Mouse (Mus musculus) limb, embryonic 11.5 days (tissue): ENCODE results near the gene Asic2. TPM values are rescaled to one million over a fixed set of nuclear protein-coding genes. Genes with fewer than 3 reads are reported as not detected.
A peak's percentile ranks its signal among the peaks of the same experiment; 100 is the strongest.

Source experiments
- ATAC-seq: fragments of 200-750 bp; cut with Nextera tagmentation; 2 replicates; pipeline ENCODE4 v1.8.0; 2017; ENCODE audit warnings: low read depth; ENCODE audit not compliant: insufficient number of reproducible peaks, low FRiP score, low TSS enrichment
- DNase-seq: peaks from one replicate; pipeline ENCODE4 v3.0.0-alpha.2; 2015; ENCODE audit warnings: low spot score
- H3K27ac ChIP-seq: fragments of 300-500 bp; sonication (generic); replicated peaks from 2 replicates; pipeline ENCODE4 v1.5.1; 2014; ENCODE audit warnings: low read depth, mild to moderate bottlenecking, low read length
- H3K27me3 ChIP-seq: fragments of 300-500 bp; sonication (generic); 2 replicates; pipeline ENCODE4 v1.6.1; 2014; ENCODE audit warnings: mild to moderate bottlenecking, low read length, mixed read lengths; ENCODE audit not compliant: control insufficient read depth, insufficient read depth
- H3K36me3 ChIP-seq: fragments of 300-500 bp; sonication (generic); 2 replicates; pipeline ENCODE4 v1.6.1; 2014; ENCODE audit warnings: mild to moderate bottlenecking, low read length, moderate library complexity, mixed read lengths; ENCODE audit not compliant: control insufficient read depth, insufficient read depth
- H3K4me1 ChIP-seq: fragments of 300-500 bp; sonication (generic); 2 replicates; pipeline ENCODE4 v1.6.1; 2014; ENCODE audit warnings: low read length, mixed read lengths; ENCODE audit not compliant: control insufficient read depth, insufficient read depth
- H3K4me2 ChIP-seq: fragments of 300-500 bp; sonication (generic); 2 replicates; pipeline ENCODE4 v1.6.1; 2014; ENCODE audit warnings: low read depth, mild to moderate bottlenecking, moderate library complexity; ENCODE audit not compliant: severe bottlenecking
- H3K4me3 ChIP-seq: fragments of 300-500 bp; sonication (generic); 2 replicates; pipeline ENCODE4 v1.5.1; 2014; ENCODE audit warnings: low read depth, low read length
- H3K9ac ChIP-seq: fragments of 300-500 bp; sonication (generic); 2 replicates; pipeline ENCODE4 v1.6.1; 2014; ENCODE audit warnings: mild to moderate bottlenecking, low read length
- H3K9me3 ChIP-seq: fragments of 300-500 bp; sonication (generic); 2 replicates; pipeline ENCODE4 v1.6.1; 2016; ENCODE audit warnings: low read length; ENCODE audit not compliant: control insufficient read depth
- WGBS: fragments of 180-500 bp; shearing (Covaris S2); extraction: QIAGEN DNeasy Blood & Tissue Kit; methylation state at CpG from one replicate; pipeline ENCODE4 v1.1.7; 2014; 5-methylcytosine and 5-hydroxymethylcytosine counted together
- polyA plus RNA-seq: library from polyadenylated mRNA; unstranded; fragments of >200 nt; fragmentation: Nextera tagmentation; extraction: Ambion mirVana; gene quantifications from 2 replicates; pipeline ENCODE4 v1.2.1, GENCODE M21; 2014

The Asic2 gene
- polyA plus RNA-seq, 1 experiment from 2014 or later: 0.27 TPM

DNA sequence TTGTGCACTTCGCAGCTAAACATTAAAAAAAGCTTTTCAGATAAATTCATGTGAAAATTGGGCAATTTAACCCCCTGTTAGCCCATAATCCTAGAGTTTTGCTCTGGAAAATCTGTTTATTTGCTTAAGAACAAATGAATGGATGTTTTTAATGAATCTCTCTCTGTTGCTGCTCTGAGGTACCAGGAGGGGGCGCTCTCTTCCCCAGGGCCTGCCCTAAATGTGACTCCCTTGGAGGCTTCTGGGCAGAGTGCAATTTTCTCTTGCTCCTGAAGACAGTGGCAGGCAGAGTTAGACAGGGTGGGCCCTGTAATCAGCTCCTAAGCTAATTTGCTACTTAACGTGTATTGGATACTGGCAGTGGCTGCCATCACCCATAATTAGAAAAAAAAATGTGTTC is 3.8 kb upstream of the Asic2 start:
- Histone ChIP-seq H3K9ac (no peak overlapping the region), H3K4me3 (no peak overlapping the region), H3K27me3 (peaks cover 21% of the 10 kb centered on the region), H3K27ac (no peak overlapping the region), H3K4me1 (0 out of 2 replicates have a peak, but pooled peaks cover 5% of the 10 kb centered on the region), H3K36me3 (no peaks in the 10 kb centered on the region), H3K4me2 (no peak overlapping the region), H3K9me3 (no peaks in the 10 kb centered on the region)
- 52% methylated on average over 3 of the region's 3 CpGs for WGBS
- DNase-seq (no peak), ATAC-seq (no peak)

GRCm38 (mm10) chr11:81966626-81967289 is 1.5 kb downstream of the Asic2 start:
- WGBS: 10% methylated on average over 15 of the region's 15 CpGs
- Histone ChIP-seq H3K4me1 (0 out of 2 replicates have a peak, but pooled peaks cover 5% of the 10 kb centered on the region), H3K9me3 (no peaks in the 10 kb centered on the region), H3K27me3 (peaks cover 23% of the 10 kb centered on the region), H3K4me3 (no peak overlapping the region), H3K27ac (no peak overlapping the region), H3K36me3 (no peaks in the 10 kb centered on the region), H3K9ac (no peak overlapping the region), H3K4me2 (no peak overlapping the region)
- ATAC-seq (no peak), DNase-seq (peak; percentile 82)

GRCm38 (mm10) chr11:81965653-81966625 is 2.3 kb downstream of the Asic2 start:
- no peak for DNase-seq
- no peak overlapping the region for H3K9ac ChIP-seq
- ATAC-seq: no peak
- peaks cover 23% of the 10 kb centered on the region for H3K27me3 ChIP-seq
- no peaks in the 10 kb centered on the region for H3K9me3 ChIP-seq
- 68% methylated on average over 11 of the region's 11 CpGs for WGBS
- no peak overlapping the region for H3K27ac ChIP-seq
- no peak overlapping the region for H3K4me3 ChIP-seq
- no peak overlapping the region for H3K4me2 ChIP-seq
- H3K4me1 ChIP-seq: 0 out of 2 replicates have a peak, but pooled peaks cover 5% of the 10 kb centered on the region
- H3K36me3 ChIP-seq: no peaks in the 10 kb centered on the region

DNA sequence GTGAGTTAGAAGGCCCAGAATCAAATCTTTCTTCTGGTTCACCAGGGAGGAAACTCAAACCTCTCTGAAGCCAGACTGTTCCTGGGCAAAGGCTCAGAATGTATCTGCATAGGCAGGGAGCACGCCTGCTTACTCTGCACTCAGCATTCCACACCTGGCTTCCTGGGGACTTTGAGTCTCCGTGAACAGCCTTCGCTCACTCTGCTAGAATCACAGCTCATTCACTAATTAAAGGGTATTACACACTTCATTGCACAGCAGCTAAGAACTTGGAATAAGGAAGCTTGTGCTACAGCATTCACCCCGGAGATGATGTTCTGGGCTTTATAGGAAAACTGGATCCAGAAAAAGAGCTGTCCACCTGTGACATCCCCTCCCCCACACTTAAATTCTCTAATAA is 3.7 kb downstream of the Asic2 start:
- no peak overlapping the region for H3K4me2 ChIP-seq
- DNase-seq: no peak
- no peak overlapping the region for H3K27ac ChIP-seq
- peaks cover 19% of the 10 kb centered on the region for H3K27me3 ChIP-seq
- no peak overlapping the region for H3K9ac ChIP-seq
- 0 out of 2 replicates have a peak, but pooled peaks cover 5% of the 10 kb centered on the region for H3K4me1 ChIP-seq
- no peaks in the 10 kb centered on the region for H3K9me3 ChIP-seq
- 80% methylated on average over 4 of the region's 4 CpGs for WGBS
- no peak overlapping the region for H3K4me3 ChIP-seq
- H3K36me3 ChIP-seq: no peaks in the 10 kb centered on the region
- ATAC-seq: no peak

DNA sequence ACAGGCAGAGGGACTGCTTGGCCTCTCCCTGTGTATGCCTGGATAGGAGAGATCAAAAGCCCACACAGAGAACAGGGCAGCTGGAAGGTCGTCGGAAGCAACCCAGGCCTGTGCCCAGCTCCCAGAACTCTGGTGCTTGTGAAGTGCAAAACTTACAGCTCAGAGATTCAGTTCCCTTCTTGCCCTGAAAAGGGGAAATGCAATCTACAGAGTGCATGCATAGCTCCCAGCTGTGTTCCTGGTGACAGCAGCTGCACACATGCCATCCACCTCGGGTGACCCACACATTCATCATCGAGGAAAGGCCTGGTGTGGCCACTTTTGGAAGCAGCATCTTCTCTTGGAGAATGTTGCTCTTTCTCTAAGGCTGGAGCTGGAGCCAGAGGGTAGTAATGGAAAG is 13.9 kb downstream of the Asic2 start:
- Histone ChIP-seq H3K36me3 (no peaks in the 10 kb centered on the region), H3K4me3 (no peak overlapping the region), H3K27me3 (no peaks in the 10 kb centered on the region), H3K4me1 (no peaks in the 10 kb centered on the region), H3K9me3 (no peaks in the 10 kb centered on the region), H3K9ac (no peak overlapping the region), H3K4me2 (no peak overlapping the region), H3K27ac (no peak overlapping the region)
- no peak for ATAC-seq
- no peak for DNase-seq
- WGBS: 45% methylated on average over 4 of the region's 4 CpGs

DNA sequence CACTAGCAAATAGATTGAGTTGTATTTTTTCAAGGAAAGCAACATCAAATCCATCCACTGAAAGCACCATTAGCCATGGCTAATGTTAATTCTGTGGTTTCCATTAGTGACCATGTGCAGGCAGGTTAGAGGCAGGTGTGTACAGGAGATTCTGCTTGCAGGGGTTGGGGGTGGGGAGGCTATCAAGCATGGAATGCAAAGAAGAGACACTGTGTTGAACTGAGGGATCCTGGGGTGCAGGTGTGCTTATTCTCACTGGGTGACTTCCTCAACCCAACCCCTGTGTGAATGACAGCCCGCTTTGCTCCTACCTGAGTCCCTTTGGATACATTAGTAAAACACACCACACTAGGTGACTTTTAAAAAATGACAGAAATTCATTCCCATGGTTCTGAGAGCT is 20.2 kb downstream of the Asic2 start:
- no peaks in the 10 kb centered on the region for H3K9me3 ChIP-seq
- H3K27ac ChIP-seq: no peak overlapping the region
- H3K27me3 ChIP-seq: no peaks in the 10 kb centered on the region
- no peak overlapping the region for H3K4me3 ChIP-seq
- no peak overlapping the region for H3K4me2 ChIP-seq
- no peak overlapping the region for H3K9ac ChIP-seq
- WGBS: 83% methylated on average over 1 of the region's 1 CpGs
- H3K4me1 ChIP-seq: no peaks in the 10 kb centered on the region
- DNase-seq (no peak), ATAC-seq (no peak)
- no peaks in the 10 kb centered on the region for H3K36me3 ChIP-seq

DNA sequence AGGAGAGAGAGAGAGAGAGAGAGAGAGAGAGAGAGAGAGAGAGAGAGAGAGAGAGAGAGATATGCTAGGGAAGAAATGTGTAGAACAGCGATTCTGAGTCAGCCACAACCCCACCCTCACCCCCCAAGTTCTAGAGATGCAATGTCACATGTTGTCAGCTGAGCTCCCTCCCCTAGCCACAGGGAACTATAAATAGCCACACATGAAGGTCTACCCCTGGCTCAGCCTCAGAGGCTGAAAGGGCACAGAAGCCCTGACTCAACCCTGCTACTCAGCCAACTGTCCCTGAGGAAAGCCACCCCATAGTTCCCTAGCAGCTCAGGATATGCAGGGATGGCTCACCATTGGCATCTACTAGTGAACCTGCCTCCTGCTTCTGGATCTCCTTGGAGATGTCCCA is 26.1 kb downstream of the Asic2 start:
- no peak for DNase-seq
- WGBS: 68% methylated on average over 1 of the region's 1 CpGs
- H3K36me3 ChIP-seq: no peaks in the 10 kb centered on the region
- no peaks in the 10 kb centered on the region for H3K9me3 ChIP-seq
- no peak overlapping the region for H3K9ac ChIP-seq
- no peak overlapping the region for H3K27ac ChIP-seq
- no peaks in the 10 kb centered on the region for H3K27me3 ChIP-seq
- no peak for ATAC-seq
- H3K4me1 ChIP-seq: no peaks in the 10 kb centered on the region
- H3K4me3 ChIP-seq: no peak overlapping the region
- H3K4me2 ChIP-seq: no peak overlapping the region

- ATAC-seq: no peak
- Histone ChIP-seq H3K36me3 (no peaks in the 10 kb centered on the region), H3K27me3 (no peaks in the 10 kb centered on the region), H3K9me3 (no peaks in the 10 kb centered on the region), H3K4me3 (no peak overlapping the region), H3K4me2 (no peak overlapping the region), H3K9ac (no peak overlapping the region), H3K4me1 (no peaks in the 10 kb centered on the region), H3K27ac (no peak overlapping the region)
- 10% methylated on average over 1 of the region's 1 CpGs for WGBS
- peak; percentile 23 for DNase-seq
Observed at GRCm38 (mm10) chr11:81940988-81941387, 27.3 kb downstream of the Asic2 start.
